Mouse (Mus musculus) stomach, embryonic 15.5 days (tissue): ENCODE measurements around the gene Sh3gl1. TPM values are rescaled to one million over a fixed set of nuclear protein-coding genes. Genes with fewer than 3 reads are reported as not detected.
A peak's percentile ranks its signal among the peaks of the same experiment; 100 is the strongest.

Experiments used
- ATAC-seq: fragments of 200-750 bp; cut with Nextera tagmentation; 2 replicates; pipeline ENCODE4 v1.8.0; 2017; ENCODE audit warnings: low read depth, moderate number of reproducible peaks, moderate TSS enrichment; ENCODE audit not compliant: insufficient read depth, low FRiP score
- H3K27ac ChIP-seq: fragments of 300-500 bp; sonication (generic); 2 replicates; pipeline ENCODE4 v1.5.1; 2015; ENCODE audit warnings: mild to moderate bottlenecking, inconsistent platforms
- H3K27me3 ChIP-seq: fragments of 300-500 bp; sonication (generic); replicated peaks from 2 replicates; pipeline ENCODE4 v1.6.1; 2015; ENCODE audit warnings: inconsistent platforms
- H3K36me3 ChIP-seq: fragments of 300-500 bp; sonication (generic); 2 replicates; pipeline ENCODE4 v1.6.1; 2015; ENCODE audit warnings: inconsistent platforms
- H3K4me1 ChIP-seq: fragments of 300-500 bp; sonication (generic); 2 replicates; pipeline ENCODE4 v1.6.1; 2015; ENCODE audit warnings: inconsistent platforms
- H3K4me2 ChIP-seq: fragments of 300-500 bp; sonication (generic); 2 replicates; pipeline ENCODE4 v1.6.1; 2015; ENCODE audit warnings: mild to moderate bottlenecking, inconsistent platforms
- H3K4me3 ChIP-seq: fragments of 300-500 bp; sonication (generic); replicated peaks from 2 replicates; pipeline ENCODE4 v1.5.1; 2015; ENCODE audit warnings: inconsistent platforms
- H3K9ac ChIP-seq: fragments of 300-500 bp; sonication (generic); 2 replicates; pipeline ENCODE4 v1.6.1; 2015; ENCODE audit warnings: inconsistent platforms
- H3K9me3 ChIP-seq: fragments of 300-500 bp; sonication (generic); 2 replicates; pipeline ENCODE4 v1.6.1; 2016; ENCODE audit warnings: inconsistent platforms
- whole genome bisulfite sequencing: fragments of 180-500 bp; shearing (Covaris S2); methylation state at CpG from one replicate; pipeline ENCODE4 v1.1.7; 2015; 5-methylcytosine and 5-hydroxymethylcytosine counted together
- polyA plus RNA-seq: library from polyadenylated mRNA; unstranded; fragments of >200 nt; fragmentation: Nextera tagmentation; extraction: Ambion mirVana; gene quantifications from 2 replicates; pipeline ENCODE4 v1.2.1, GENCODE M21; 2015

The Sh3gl1 gene
- polyA plus RNA-seq, 1 experiment from 2014 or later, result 136 TPM

GRCm38 (mm10) chr17:56006956-56007355 lies 29.5 kb downstream of the Sh3gl1 start:
- H3K27me3 ChIP-seq, result no peaks in the 10 kb centered on the region
- H3K9ac ChIP-seq, result no peak overlapping the region
- no peak overlapping the region; the same call in 1 of the 2 replicates for H3K27ac ChIP-seq
- H3K4me1 ChIP-seq, result peaks cover 22% of the 10 kb centered on the region
- ATAC-seq, result no peak
- H3K4me2 ChIP-seq, result no peak overlapping the region
- H3K9me3 ChIP-seq, result no peaks in the 10 kb centered on the region
- 56% methylated on average over 10 of the region's 10 CpGs for WGBS
- peaks cover 8% of the 10 kb centered on the region; the same call in 1 of the 2 replicates for H3K36me3 ChIP-seq
- H3K4me3 ChIP-seq, result no peak overlapping the region

DNA sequence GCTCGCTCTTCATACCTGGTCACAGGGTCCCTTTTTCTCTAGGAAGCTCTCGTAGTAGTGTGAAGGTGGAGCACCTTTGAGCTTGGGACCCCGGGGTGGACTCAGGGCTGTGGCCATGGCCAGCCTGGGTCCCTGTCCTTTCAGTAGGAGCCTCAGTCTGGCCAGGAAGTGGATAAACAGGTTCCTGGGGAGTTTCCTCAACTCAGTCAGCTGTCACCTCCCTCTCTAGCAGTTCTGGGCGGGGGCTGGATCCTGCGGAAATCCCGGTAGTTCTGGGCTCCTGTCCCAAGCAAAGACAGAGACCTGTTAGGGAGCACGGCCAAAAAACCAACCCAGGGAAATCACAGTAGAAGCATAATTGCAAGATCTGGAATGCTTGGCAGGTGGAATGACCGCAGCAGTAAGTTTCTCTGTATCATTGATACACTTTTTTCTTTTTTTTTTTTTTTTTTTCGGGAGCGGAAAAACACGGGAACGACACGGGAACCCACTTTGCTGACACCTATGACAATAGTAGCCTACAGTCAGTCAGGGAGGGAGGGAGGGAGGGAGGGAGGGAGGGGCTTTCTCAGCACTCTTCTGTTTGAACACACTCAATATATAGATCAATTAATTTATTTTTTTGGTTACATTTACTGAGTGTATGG lies 30.9 kb downstream of the Sh3gl1 start, which contains the start of the genes Stap2 and Mpnd:
Stap2 (minus strand) TSS at position 170 of the 647 bp plus-strand sequence.
Mpnd (plus strand) TSS at position 297 of the 647 bp plus-strand sequence.
- H3K4me2 ChIP-seq, result peak within 1 kb of the TSS; percentile 43
- peaks cover 21% of the 10 kb centered on the region for H3K4me1 ChIP-seq
- no peak for ATAC-seq
- H3K9ac ChIP-seq, result no peak within 1 kb of the TSS
- H3K36me3 ChIP-seq, result no peaks in the 10 kb centered on the region
- H3K27me3 ChIP-seq, result peaks cover 4% of the 10 kb centered on the region; the same call in 1 of the 2 replicates
- H3K27ac ChIP-seq, result peak within 1 kb of the TSS; percentile 44
- H3K9me3 ChIP-seq, result no peaks in the 10 kb centered on the region
- peak within 1 kb of the TSS; percentile 30 for H3K4me3 ChIP-seq
- 40% methylated on average over 13 of the region's 13 CpGs for WGBS

DNA sequence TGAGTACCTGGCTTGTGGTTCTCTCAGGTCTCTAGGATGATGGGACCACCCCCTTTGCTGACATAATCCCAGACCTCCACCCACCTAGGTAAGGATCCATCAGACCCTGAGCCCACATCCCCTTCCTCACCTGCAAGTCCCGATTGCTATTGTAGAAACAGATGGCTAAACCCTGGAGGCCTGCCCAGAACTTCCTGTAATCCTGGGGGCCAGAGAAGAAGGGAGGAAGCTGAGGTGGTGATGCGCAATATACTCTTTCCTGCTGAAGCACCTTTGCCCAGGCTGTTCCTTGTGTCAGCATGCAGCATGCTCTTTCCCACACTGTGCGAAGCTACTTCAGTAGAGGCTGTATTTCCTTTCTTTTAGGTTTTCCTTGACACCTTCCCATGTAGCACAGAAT lies 33.4 kb downstream of the Sh3gl1 start:
- no peak overlapping the region for H3K9ac ChIP-seq
- H3K27ac ChIP-seq, result no peak overlapping the region
- H3K4me1 ChIP-seq, result peaks cover 9% of the 10 kb centered on the region
- H3K4me2 ChIP-seq, result no peak overlapping the region
- WGBS, result 82% methylated on average over 3 of the region's 3 CpGs
- peaks cover 8% of the 10 kb centered on the region; the same call in 1 of the 2 replicates for H3K27me3 ChIP-seq
- H3K9me3 ChIP-seq, result no peaks in the 10 kb centered on the region
- H3K36me3 ChIP-seq, result no peaks in the 10 kb centered on the region
- no peak for ATAC-seq
- H3K4me3 ChIP-seq, result no peak overlapping the region

GRCm38 (mm10) chr17:55999794-56000499 lies 36.5 kb downstream of the Sh3gl1 start:
- no peak for ATAC-seq
- WGBS, result 13% methylated on average over 30 of the region's 30 CpGs
- H3K27ac ChIP-seq, result no peak overlapping the region
- H3K9me3 ChIP-seq, result no peaks in the 10 kb centered on the region
- no peaks in the 10 kb centered on the region for H3K36me3 ChIP-seq
- H3K4me2 ChIP-seq, result 0 out of 2 replicates have a peak overlapping the region, but pooled peaks have one; percentile 3
- no peak overlapping the region for H3K9ac ChIP-seq
- H3K27me3 ChIP-seq, result peaks cover 8% of the 10 kb centered on the region; the same call in 1 of the 2 replicates
- H3K4me3 ChIP-seq, result no peak overlapping the region
- no peaks in the 10 kb centered on the region for H3K4me1 ChIP-seq

DNA sequence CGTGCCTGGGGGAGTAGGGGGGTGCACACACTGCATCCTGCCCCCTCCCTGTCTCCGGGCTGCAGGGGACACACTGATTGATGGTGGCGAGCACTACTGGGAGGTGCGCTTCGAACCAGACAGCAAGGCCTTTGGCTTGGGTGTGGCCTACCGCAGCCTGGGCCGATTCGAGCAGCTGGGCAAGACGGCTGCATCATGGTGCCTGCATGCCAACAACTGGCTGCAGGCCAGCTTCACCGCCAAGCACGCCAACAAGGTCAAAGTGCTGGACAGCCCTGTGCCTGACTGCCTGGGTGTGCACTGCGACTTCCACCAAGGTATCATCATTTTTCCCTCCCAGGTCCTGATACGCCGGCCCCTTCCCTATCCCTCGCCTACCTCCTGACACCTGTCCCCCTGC lies 40.4 kb downstream of the Sh3gl1 start:
- peaks cover 8% of the 10 kb centered on the region; the same call in 1 of the 2 replicates for H3K27me3 ChIP-seq
- no peaks in the 10 kb centered on the region for H3K4me1 ChIP-seq
- ATAC-seq, result no peak
- 82% methylated on average over 15 of the region's 15 CpGs for WGBS
- no peak overlapping the region for H3K9ac ChIP-seq
- no peak overlapping the region for H3K4me2 ChIP-seq
- no peak overlapping the region for H3K27ac ChIP-seq
- no peak overlapping the region for H3K4me3 ChIP-seq
- H3K9me3 ChIP-seq, result no peaks in the 10 kb centered on the region
- H3K36me3 ChIP-seq, result no peaks in the 10 kb centered on the region

GRCm38 (mm10) chr17:55990278-55990898 lies 46.0 kb downstream of the Sh3gl1 start:
- WGBS, result 75% methylated on average over 8 of the region's 8 CpGs

DNA sequence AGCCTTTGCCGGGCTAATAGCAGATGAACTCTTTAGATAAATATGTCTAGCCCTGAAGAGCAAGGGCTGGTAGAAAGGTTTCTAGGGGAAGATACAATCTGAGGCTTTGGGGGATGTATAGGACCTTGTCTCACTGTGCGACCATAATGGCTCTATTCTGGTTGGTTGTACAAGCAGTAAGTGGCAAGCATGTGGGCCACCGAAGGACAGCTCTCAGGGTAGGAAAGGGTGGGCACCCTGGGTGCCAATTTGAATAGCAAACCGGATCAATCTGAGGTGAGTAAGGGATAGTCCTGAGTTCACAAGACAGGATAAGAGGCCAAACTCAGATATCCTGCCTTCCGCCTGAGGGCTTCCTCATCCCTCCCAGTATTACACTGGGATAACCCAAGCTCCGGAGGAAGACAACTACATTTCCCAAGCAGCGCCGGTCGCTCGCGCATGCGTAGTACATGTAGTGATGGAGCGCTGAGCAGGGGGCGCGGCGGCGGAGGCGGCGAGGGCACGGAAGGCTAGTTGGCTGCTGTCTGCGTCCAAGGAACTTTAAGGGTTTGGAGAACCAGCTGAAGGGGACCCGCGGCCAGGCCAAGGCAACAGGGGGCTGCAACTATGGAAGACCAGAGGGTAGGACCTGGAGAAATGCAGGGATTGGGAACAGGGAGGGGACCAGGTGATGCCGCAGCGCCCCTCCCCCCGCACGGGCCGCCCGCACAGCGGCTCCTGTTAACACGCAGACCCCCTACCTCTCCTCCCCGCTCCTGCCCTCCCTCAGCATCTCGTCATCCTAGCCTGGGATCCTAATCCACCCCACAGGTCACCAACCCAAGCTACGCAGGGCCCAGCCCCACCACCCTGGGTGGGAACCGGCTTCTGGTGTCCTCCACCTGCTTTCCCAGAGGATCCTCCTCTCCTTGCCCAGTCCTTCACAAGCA lies 50.1 kb downstream of the Sh3gl1 start, which contains the start of gene Fsd1:
Fsd1 (plus strand) TSS at position 480 of the 932 bp plus-strand sequence.
- ATAC-seq, result no peak
- Histone ChIP-seq H3K4me3 (peak within 1 kb of the TSS; percentile 45), H3K27ac (no peak within 1 kb of the TSS), H3K4me2 (peak within 1 kb of the TSS; percentile 60), H3K36me3 (no peaks in the 10 kb centered on the region), H3K9ac (0 out of 2 replicates have a peak within 1 kb of the TSS, but pooled peaks have one; percentile 4), H3K27me3 (0 out of 2 replicates have a peak, but pooled peaks cover 3% of the 10 kb centered on the region), H3K9me3 (no peaks in the 10 kb centered on the region), H3K4me1 (peaks cover 5% of the 10 kb centered on the region; the same call in 1 of the 2 replicates)
- 8% methylated on average over 35 of the region's 35 CpGs for WGBS

More at GRCm38 (mm10) chr17:55990278-55990898, 46.0 kb downstream of the Sh3gl1 start:
- no peak for ATAC-seq
- Histone ChIP-seq H3K4me1 (peaks cover 5% of the 10 kb centered on the region; the same call in 1 of the 2 replicates), H3K4me3 (no peak overlapping the region), H3K4me2 (no peak overlapping the region), H3K36me3 (no peaks in the 10 kb centered on the region), H3K9me3 (no peaks in the 10 kb centered on the region), H3K27me3 (0 out of 2 replicates have a peak, but pooled peaks cover 3% of the 10 kb centered on the region), H3K27ac (no peak overlapping the region), H3K9ac (no peak overlapping the region)

GRCm38 (mm10) chr17:55977301-55977700 lies 59.1 kb downstream of the Sh3gl1 start:
- H3K4me1 ChIP-seq, result peaks cover 10% of the 10 kb centered on the region
- H3K4me2 ChIP-seq, result no peak overlapping the region
- H3K9ac ChIP-seq, result no peak overlapping the region
- H3K27ac ChIP-seq, result no peak overlapping the region
- no peak for ATAC-seq
- no peaks in the 10 kb centered on the region for H3K36me3 ChIP-seq
- H3K4me3 ChIP-seq, result no peak overlapping the region
- WGBS, result 28% methylated on average over 3 of the region's 3 CpGs
- H3K27me3 ChIP-seq, result no peaks in the 10 kb centered on the region
- H3K9me3 ChIP-seq, result no peaks in the 10 kb centered on the region

- Histone ChIP-seq H3K4me1 (peaks cover 10% of the 10 kb centered on the region), H3K36me3 (no peaks in the 10 kb centered on the region), H3K4me2 (peak overlapping the region; percentile 38), H3K9me3 (no peaks in the 10 kb centered on the region), H3K4me3 (no peak overlapping the region), H3K9ac (no peak overlapping the region), H3K27me3 (no peaks in the 10 kb centered on the region), H3K27ac (no peak overlapping the region)
- 16% methylated on average over 13 of the region's 13 CpGs for WGBS
- peak; percentile 74 for ATAC-seq
These were observed 60.1 kb downstream of the Sh3gl1 start for GRCm38 (mm10) chr17:55976255-55976862.

DNA sequence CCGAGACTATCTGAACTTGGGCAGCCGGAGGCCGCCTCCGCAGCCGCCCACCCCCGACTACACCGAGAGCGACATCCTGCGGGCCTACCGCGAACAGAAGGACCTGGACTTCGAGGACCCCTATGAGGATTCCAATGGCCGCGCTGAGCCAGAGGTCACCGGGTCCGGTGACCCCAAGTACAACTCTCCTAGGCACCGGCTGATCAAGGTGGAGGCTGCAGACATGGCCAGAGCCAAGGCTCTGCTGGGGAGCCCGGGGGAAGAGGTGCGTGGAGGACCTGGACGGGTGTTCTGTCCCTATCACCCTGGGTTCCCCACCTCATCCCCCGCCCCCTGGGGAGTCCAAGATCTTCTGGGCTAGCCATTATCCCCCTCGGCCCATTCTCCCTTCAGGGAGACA lies 65.0 kb downstream of the Sh3gl1 start:
- no peaks in the 10 kb centered on the region for H3K9me3 ChIP-seq
- H3K27me3 ChIP-seq, result 0 out of 2 replicates have a peak, but pooled peaks cover 2% of the 10 kb centered on the region
- H3K4me1 ChIP-seq, result peaks cover 18% of the 10 kb centered on the region
- peaks cover 8% of the 10 kb centered on the region for H3K36me3 ChIP-seq
- H3K4me3 ChIP-seq, result no peak overlapping the region
- H3K27ac ChIP-seq, result no peak overlapping the region
- ATAC-seq, result no peak
- H3K9ac ChIP-seq, result no peak overlapping the region
- peak overlapping the region; percentile 92 for H3K4me2 ChIP-seq
- 40% methylated on average over 22 of the region's 22 CpGs for WGBS
